Mouse (Mus musculus) CH12.LX (cell line): Measurements from ENCODE around the gene Atp5j2.

Source experiments
- BHLHE40 ChIP-seq: IDR thresholded peaks from 2 replicates; pipeline ENCODE4 v1.6.1; 2011; ENCODE audit warnings: mild to moderate bottlenecking, low read depth, low read length, improper control_type of control experiment
- CTCF ChIP-seq, 2 experiments: IDR thresholded peaks in 1 of 2; conservative IDR thresholded peaks in 1 of 2; 2 replicates each; pipeline ENCODE4 v1.5.1; 2011 to 2012; ENCODE audit warnings: low read depth in 2 of 2, low read length in 2 of 2, improper control_type of control experiment in 1 of 2, inconsistent platforms in 1 of 2, mild to moderate bottlenecking in 1 of 2, moderate library complexity in 1 of 2
- EP300 ChIP-seq: IDR thresholded peaks from 2 replicates; pipeline ENCODE4 v1.6.1; 2011; ENCODE audit warnings: low read length, improper control_type of control experiment
- ETS1 ChIP-seq: conservative IDR thresholded peaks from 2 replicates; pipeline ENCODE4 v1.6.1; 2012; ENCODE audit warnings: low read depth, mild to moderate bottlenecking, inconsistent platforms, low read length, improper control_type of control experiment, moderate library complexity
- JUND ChIP-seq: conservative IDR thresholded peaks from 2 replicates; pipeline ENCODE4 v1.6.1; 2011; ENCODE audit warnings: low read depth, low read length, improper control_type of control experiment
- MAFK ChIP-seq: IDR thresholded peaks from 2 replicates; pipeline ENCODE4 v1.6.1; 2011; ENCODE audit warnings: low read length, improper control_type of control experiment; ENCODE audit not compliant: insufficient replicate concordance
- MEF2A ChIP-seq: IDR thresholded peaks from 2 replicates; pipeline ENCODE4 v1.6.1; 2014; ENCODE audit warnings: low read depth, mild to moderate bottlenecking, inconsistent platforms, low read length, improper control_type of control experiment, borderline replicate concordance
- POLR2A ChIP-seq: IDR thresholded peaks from 2 replicates; pipeline ENCODE4 v1.6.1; 2011; ENCODE audit warnings: low read depth, mild to moderate bottlenecking, improper control_type of control experiment, low read length
- RAD21 ChIP-seq: IDR thresholded peaks from 2 replicates; pipeline ENCODE4 v1.6.1; 2011; ENCODE audit warnings: low read depth, mild to moderate bottlenecking, low read length, improper control_type of control experiment, moderate library complexity
- SIN3A ChIP-seq: IDR thresholded peaks from 2 replicates; pipeline ENCODE4 v1.6.1; 2012; ENCODE audit warnings: low read length, improper control_type of control experiment, inconsistent platforms
- SMC3 ChIP-seq: IDR thresholded peaks from 2 replicates; pipeline ENCODE4 v1.6.1; 2011; ENCODE audit warnings: low read depth, low read length, improper control_type of control experiment
- ZMIZ1 ChIP-seq: IDR thresholded peaks from 2 replicates; pipeline ENCODE4 v1.6.1; 2012; ENCODE audit warnings: low read depth, mild to moderate bottlenecking, inconsistent platforms, low read length, improper control_type of control experiment

- TF ChIP-seq SMC3 (no peak), JUND (peak; percentile 30; the same call in 1 of the 2 replicates), POLR2A (peak; percentile 80), EP300 (no peak), ETS1 (no peak; the same call in 1 of the 2 replicates), BHLHE40 (0 out of 2 replicates have a peak, but pooled peaks have one; percentile 16), RAD21 (no peak), SIN3A (peak; percentile 92), ZMIZ1 (peak; percentile 68; the same call in 1 of the 2 replicates), CTCF (conservative IDR thresholded peaks at IDR 0.05 in 1 of 2, IDR thresholded peaks at IDR 0.05 in 1 of 2; ENCODE audit: low read depth in 2 of 2, low read length in 2 of 2) (no peak), MAFK (no peak), MEF2A (peak; percentile 58; the same call in 1 of the 2 replicates)
Observed at GRCm38 (mm10) chr5:145203936-145204691, 12.3 kb upstream of the Atp5j2 start, which contains the start of gene Zkscan5.
